Comparison of ENCODE assay signal across 8 mouse cellular contexts in genomic region chr19:8741243-8741869, GRCm38 (mm10). TPM values are rescaled to one million over a fixed set of nuclear protein-coding genes. Genes with fewer than 3 reads are reported as not detected.
DNase-seq lines count a peak whose midpoint lies in the region; ATAC-seq and TF ChIP-seq lines count a peak whose summit lies in the region.

Gene Stx5a, plus strand, starts transcription at chr19:8741413.

- peak; percentile 97 for ATAC-seq in heart, embryonic 15.5 days (replicated peaks; ENCODE audit: insufficient number of reproducible peaks, insufficient read depth, low FRiP score, low read depth)
- peak; percentile 97 for ATAC-seq in liver, embryonic 14.5 days (ENCODE audit: insufficient read depth)
- ATAC-seq in neural tube, embryonic 11.5 days (ENCODE audit: insufficient read depth, low FRiP score, low TSS enrichment) = peak; percentile 97
- peak; percentile 97 for ATAC-seq in stomach, postnatal 0 days (ENCODE audit: low FRiP score, low TSS enrichment)

- no peaks in the 10 kb centered on the region for H3K9me3 ChIP-seq in forebrain, embryonic 10.5 days
- no peaks in the 10 kb centered on the region for H3K9me3 ChIP-seq in heart, embryonic 15.5 days (replicated peaks)
- no peaks in the 10 kb centered on the region for H3K9me3 ChIP-seq in liver, embryonic 14.5 days (ENCODE audit: control insufficient read depth, low read length)
- H3K9me3 ChIP-seq in neural tube, embryonic 11.5 days (ENCODE audit: control insufficient read depth, low read length) = no peaks in the 10 kb centered on the region
- no peaks in the 10 kb centered on the region for H3K9me3 ChIP-seq in stomach, postnatal 0 days (ENCODE audit: control insufficient read depth, low read length)

- H3K27ac ChIP-seq in forebrain, embryonic 10.5 days = peak within 1 kb of the TSS; percentile 89
- H3K27ac ChIP-seq in heart, embryonic 15.5 days = peak within 1 kb of the TSS; percentile 96
- peak within 1 kb of the TSS; percentile 88 for H3K27ac ChIP-seq in liver, embryonic 14.5 days
- H3K27ac ChIP-seq in neural tube, embryonic 11.5 days (ENCODE audit: low read depth, low read length) = peak within 1 kb of the TSS; percentile 86
- peak within 1 kb of the TSS; percentile 97 for H3K27ac ChIP-seq in stomach, postnatal 0 days (replicated peaks)

- peak within 1 kb of the TSS; percentile 90 for H3K4me2 ChIP-seq in heart, embryonic 15.5 days
- peak within 1 kb of the TSS; percentile 92 for H3K4me2 ChIP-seq in liver, embryonic 14.5 days (ENCODE audit: low read depth)
- H3K4me2 ChIP-seq in neural tube, embryonic 11.5 days (ENCODE audit: low read depth) = peak within 1 kb of the TSS; percentile 96
- peak within 1 kb of the TSS; percentile 97 for H3K4me2 ChIP-seq in stomach, postnatal 0 days (replicated peaks; ENCODE audit: low read depth)

- under 1% methylated on average over 36 of the region's 36 CpGs for WGBS in forebrain, embryonic 10.5 days
- WGBS in heart, embryonic 15.5 days = under 1% methylated on average over 36 of the region's 36 CpGs
- under 1% methylated on average over 36 of the region's 36 CpGs for WGBS in liver, embryonic 14.5 days (ENCODE audit: insufficient replicate concordance)
- 0% methylated on average over 36 of the region's 36 CpGs for WGBS in neural tube, embryonic 11.5 days
- WGBS in stomach, postnatal 0 days = under 1% methylated on average over 35 of the region's 36 CpGs

- H3K4me3 ChIP-seq in forebrain, embryonic 10.5 days = peak within 1 kb of the TSS; percentile 82
- H3K4me3 ChIP-seq in heart, embryonic 15.5 days = peak within 1 kb of the TSS; percentile 87
- peak within 1 kb of the TSS; percentile 85 to 99 for H3K4me3 ChIP-seq in liver, embryonic 14.5 days (ENCODE audit: insufficient read depth in 1 of 2, low read depth in 2 of 2, low read length in 2 of 2)
- H3K4me3 ChIP-seq in neural tube, embryonic 11.5 days (ENCODE audit: low read depth, low read length) = peak within 1 kb of the TSS; percentile 78
- H3K4me3 ChIP-seq in stomach, postnatal 0 days (ENCODE audit: low read depth, low read length) = peak within 1 kb of the TSS; percentile 94

- H3K9ac ChIP-seq in heart, embryonic 15.5 days = peak within 1 kb of the TSS; percentile 91
- H3K9ac ChIP-seq in liver, embryonic 14.5 days (replicated peaks) = peak within 1 kb of the TSS; percentile 97
- H3K9ac ChIP-seq in neural tube, embryonic 11.5 days (ENCODE audit: low read length) = peak within 1 kb of the TSS; percentile 85
- H3K9ac ChIP-seq in stomach, postnatal 0 days (ENCODE audit: low read length) = peak within 1 kb of the TSS; percentile 98

- TF ChIP-seq CTCF in liver, embryonic 14.5 days (IDR thresholded peaks at IDR 0.05; ENCODE audit: low read depth) = peak; percentile 51
- TF ChIP-seq CTCF in stomach, postnatal 0 days (IDR thresholded peaks at IDR 0.05; ENCODE audit: low read depth) = peak; percentile 28; the same call in 1 of the 2 replicates

- H3K27me3 ChIP-seq in forebrain, embryonic 10.5 days (ENCODE audit: poor library complexity, severe bottlenecking) = no peaks in the 10 kb centered on the region
- H3K27me3 ChIP-seq in heart, embryonic 15.5 days = no peaks in the 10 kb centered on the region
- H3K27me3 ChIP-seq in liver, embryonic 14.5 days (ENCODE audit: control insufficient read depth, insufficient read depth, low read length) = no peaks in the 10 kb centered on the region
- no peaks in the 10 kb centered on the region for H3K27me3 ChIP-seq in neural tube, embryonic 11.5 days (ENCODE audit: control insufficient read depth, insufficient read depth, low read length)
- no peaks in the 10 kb centered on the region for H3K27me3 ChIP-seq in stomach, postnatal 0 days (ENCODE audit: control insufficient read depth, insufficient read depth, low read length)

- H3K36me3 ChIP-seq in forebrain, embryonic 10.5 days (replicated peaks) = peaks cover 79% of the 10 kb centered on the region
- peaks cover 67% of the 10 kb centered on the region for H3K36me3 ChIP-seq in heart, embryonic 15.5 days
- H3K36me3 ChIP-seq in liver, embryonic 14.5 days (replicated peaks; ENCODE audit: control insufficient read depth, insufficient read depth, low read depth) = peaks cover 64% of the 10 kb centered on the region
- peaks cover 4% of the 10 kb centered on the region for H3K36me3 ChIP-seq in neural tube, embryonic 11.5 days (ENCODE audit: control insufficient read depth, insufficient read depth, low read length)
- H3K36me3 ChIP-seq in stomach, postnatal 0 days (ENCODE audit: control insufficient read depth, insufficient read depth, low read length) = peaks cover 20% of the 10 kb centered on the region

- no peak for TF ChIP-seq EP300 in liver, embryonic 14.5 days (IDR thresholded peaks at IDR 0.05; ENCODE audit: low read depth)
- TF ChIP-seq EP300 in stomach, postnatal 0 days (optimal IDR thresholded peaks at IDR 0.05) = no peak

- DNase-seq in CD8-positive naive resting alpha-beta T cell, adult 2 months (ENCODE audit: low read depth in 2 of 2, low spot score in 2 of 2) = peak; percentile 91 to 96
- peak; percentile 98 for DNase-seq in c-Kit-positive CD71-negative TER-119-negative erythroid progenitor cells, embryonic 14.5 days (ENCODE audit: low read depth)
- peak; percentile 95 for DNase-seq in forebrain, embryonic 10.5 days (ENCODE audit: extremely low spot score, low spot score)
- DNase-seq in kidney, postnatal 25 days = peak; percentile 98 to 99
- peak; percentile 97 to 98 (median 98) for DNase-seq in liver, embryonic 14.5 days (ENCODE audit: low read depth in 3 of 3, low spot score in 3 of 3)
- peak; percentile 96 for DNase-seq in neural tube, embryonic 11.5 days (ENCODE audit: low spot score)
- peak; percentile 96 for DNase-seq in stomach, postnatal 0 days (ENCODE audit: low spot score)

- H3K4me1 ChIP-seq in forebrain, embryonic 10.5 days = peaks cover 38% of the 10 kb centered on the region
- peaks cover 29% of the 10 kb centered on the region for H3K4me1 ChIP-seq in heart, embryonic 15.5 days (replicated peaks)
- peaks cover 9 to 15% of the 10 kb centered on the region in 2 experiments for H3K4me1 ChIP-seq in liver, embryonic 14.5 days (replicated peaks; ENCODE audit: control insufficient read depth in 2 of 2, insufficient read depth in 2 of 2, low read length in 1 of 2)
- H3K4me1 ChIP-seq in neural tube, embryonic 11.5 days (ENCODE audit: control insufficient read depth, insufficient read depth, low read length) = peaks cover 13% of the 10 kb centered on the region; the same call in 1 of the 2 replicates
- peaks cover 2% of the 10 kb centered on the region; the same call in 1 of the 2 replicates for H3K4me1 ChIP-seq in stomach, postnatal 0 days (replicated peaks; ENCODE audit: control insufficient read depth, insufficient read depth)

RNA-seq across cellular contexts. Expression of gene Stx5a, which starts in this region (rescaled TPM):
- polyA plus RNA-seq in forebrain, embryonic 10.5 days (2016; fragmentation: Nextera tagmentation; extraction: Ambion mirVana) = 86.8 and 87.8 TPM in 2 replicates
- polyA plus RNA-seq in heart, embryonic 15.5 days (2015; fragmentation: Nextera tagmentation; extraction: Ambion mirVana) = 81.0 and 92.0 TPM in 2 replicates
- polyA plus RNA-seq in liver, embryonic 14.5 days (2012; rRNA removed) = 29.9 and 32.0 TPM in 2 replicates
- polyA plus RNA-seq in liver, embryonic 14.5 days (2014; fragmentation: Nextera tagmentation; extraction: Ambion mirVana) = 36.7 and 36.9 TPM in 2 replicates
- polyA plus RNA-seq in neural tube, embryonic 11.5 days (2014; fragmentation: Nextera tagmentation; extraction: Ambion mirVana) = 97.6 and 103 TPM in 2 replicates
- polyA plus RNA-seq in stomach, postnatal 0 days (2015; fragmentation: Nextera tagmentation; extraction: Ambion mirVana) = 81.9 and 82.2 TPM in 2 replicates

Comparison
In these comparisons a context has a peak if more than half of its experiments do, and no peak if none do; other contexts are left out.
1. Peak in every context shown above with its lines: DNase-seq, ATAC-seq, H3K4me3 ChIP-seq and H3K27ac ChIP-seq.